Mouse (Mus musculus) CH12.LX (cell line): ENCODE measurements at regions not wholly inside any gene's neighbourhood (a gene's known extent, or its start where the extent isn't known, plus 50 kb on each side); places are given as distances from the start of the nearest gene placed in this dataset.

Source experiments
- CTCF ChIP-seq, 2 experiments: IDR thresholded peaks in 1 of 2; conservative IDR thresholded peaks in 1 of 2; 2 replicates each; pipeline ENCODE4 v1.5.1; 2011 to 2012; ENCODE audit warnings: low read depth in 2 of 2, low read length in 2 of 2, improper control_type of control experiment in 1 of 2, inconsistent platforms in 1 of 2, mild to moderate bottlenecking in 1 of 2, moderate library complexity in 1 of 2
- EP300 ChIP-seq: IDR thresholded peaks from 2 replicates; pipeline ENCODE4 v1.6.1; 2011; ENCODE audit warnings: low read length, improper control_type of control experiment
- HCFC1 ChIP-seq: IDR thresholded peaks from 2 replicates; pipeline ENCODE4 v1.6.1; 2012; ENCODE audit warnings: low read depth, mild to moderate bottlenecking, inconsistent platforms, low read length, improper control_type of control experiment
- KAT2A ChIP-seq: IDR thresholded peaks from 2 replicates; pipeline ENCODE4 v1.6.1; 2012; ENCODE audit warnings: low read length, improper control_type of control experiment, inconsistent platforms; ENCODE audit not compliant: insufficient replicate concordance
- MAFK ChIP-seq: IDR thresholded peaks from 2 replicates; pipeline ENCODE4 v1.6.1; 2011; ENCODE audit warnings: low read length, improper control_type of control experiment; ENCODE audit not compliant: insufficient replicate concordance
- MAX ChIP-seq: IDR thresholded peaks from 2 replicates; pipeline ENCODE4 v1.6.1; 2011; ENCODE audit warnings: low read length, improper control_type of control experiment
- MXI1 ChIP-seq: IDR thresholded peaks from 2 replicates; pipeline ENCODE4 v1.6.1; 2011; ENCODE audit warnings: mild to moderate bottlenecking, low read depth, low read length, improper control_type of control experiment
- NELFE ChIP-seq: IDR thresholded peaks from 2 replicates; pipeline ENCODE4 v1.6.1; 2011; ENCODE audit warnings: low read depth, low read length, improper control_type of control experiment
- POLR2A ChIP-seq: IDR thresholded peaks from 2 replicates; pipeline ENCODE4 v1.6.1; 2011; ENCODE audit warnings: low read depth, mild to moderate bottlenecking, improper control_type of control experiment, low read length
- TCF12 ChIP-seq: IDR thresholded peaks from 2 replicates; pipeline ENCODE4 v1.6.1; 2014; ENCODE audit warnings: low read depth, mild to moderate bottlenecking, inconsistent platforms, low read length, improper control_type of control experiment
- UBTF ChIP-seq: IDR thresholded peaks from 2 replicates; pipeline ENCODE4 v1.6.1; 2012; ENCODE audit warnings: low read depth, mild to moderate bottlenecking, inconsistent platforms, low read length, improper control_type of control experiment, moderate library complexity
- ZC3H11A ChIP-seq: IDR thresholded peaks from 2 replicates; pipeline ENCODE4 v1.6.1; 2012; ENCODE audit warnings: low read depth, mild to moderate bottlenecking, inconsistent platforms, low read length, improper control_type of control experiment
- ZMIZ1 ChIP-seq: IDR thresholded peaks from 2 replicates; pipeline ENCODE4 v1.6.1; 2012; ENCODE audit warnings: low read depth, mild to moderate bottlenecking, inconsistent platforms, low read length, improper control_type of control experiment

DNA sequence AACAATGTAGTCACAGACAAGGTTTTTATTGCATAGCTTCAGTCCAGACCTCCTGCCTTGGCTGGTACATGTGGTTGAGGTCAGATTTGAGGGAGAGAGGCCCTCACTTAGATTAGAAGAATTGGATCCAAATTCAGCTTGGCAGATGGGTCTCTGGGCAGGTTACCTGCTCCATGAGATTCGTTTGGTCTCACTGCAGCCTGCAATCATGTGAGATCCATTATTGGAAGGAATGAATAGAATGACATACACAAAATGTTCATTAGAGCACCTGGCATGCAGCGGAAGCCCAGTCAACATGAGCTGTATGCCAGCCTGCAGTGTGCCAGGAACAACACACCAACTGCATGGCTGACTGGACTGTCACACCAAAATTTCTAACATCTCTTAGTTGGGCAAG, 750.3 kb downstream of the Nedd1 start:
- TF ChIP-seq POLR2A = no peak
- TF ChIP-seq NELFE = no peak
- TF ChIP-seq CTCF (conservative IDR thresholded peaks at IDR 0.05 in 1 of 2, IDR thresholded peaks at IDR 0.05 in 1 of 2; ENCODE audit: low read depth in 2 of 2, low read length in 2 of 2) = no peak
- TF ChIP-seq TCF12 = no peak
- TF ChIP-seq HCFC1 = no peak
- TF ChIP-seq MAFK = no peak
- no peak for TF ChIP-seq EP300
- no peak for TF ChIP-seq UBTF
- no peak for TF ChIP-seq MXI1
- no peak for TF ChIP-seq MAX
- no peak for TF ChIP-seq ZMIZ1
- TF ChIP-seq KAT2A = no peak
- TF ChIP-seq ZC3H11A = no peak
